8 mouse cellular contexts compared by ENCODE assay signal in the genomic region with DNA sequence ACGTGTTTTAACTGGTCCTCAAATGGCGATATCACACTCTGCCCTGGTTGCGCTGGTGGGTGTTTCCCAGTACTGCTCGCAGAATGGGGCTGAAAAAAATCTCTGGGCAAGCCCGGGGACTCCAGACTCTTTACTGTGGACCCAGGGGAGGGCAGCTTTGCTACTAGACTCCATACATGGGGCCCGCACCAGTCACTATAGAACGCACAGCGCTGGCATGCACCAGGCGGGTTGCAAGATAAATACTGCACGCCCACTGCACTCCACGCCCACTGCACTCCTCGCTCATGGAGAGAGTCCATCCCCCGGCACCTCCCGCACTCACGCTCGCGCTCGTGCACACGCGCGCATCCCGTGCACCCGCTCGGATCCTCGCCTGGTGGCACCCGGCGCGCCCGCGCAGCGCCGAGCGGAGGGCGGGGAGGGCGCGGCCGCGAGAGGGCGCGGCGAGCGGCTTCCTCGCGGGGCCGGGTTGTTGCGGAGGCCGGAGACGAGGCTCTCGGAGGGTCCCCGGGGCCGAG. TPM values are rescaled to one million over a fixed set of nuclear protein-coding genes. Genes with fewer than 3 reads are reported as not detected.
A peak's percentile ranks its signal among the peaks of the same experiment; 100 is the strongest.
DNase-seq lines count a peak whose midpoint lies in the region; ATAC-seq lines count a peak whose summit lies in the region.

Fam124a (plus strand) TSS at position 429 of the 521 bp plus-strand sequence.

- intact Hi-C loops in gastrocnemius, postnatal 36 days (cut with DNase I): loop anchor here (5.0 kb wide), 2 partner anchors 63 to 422 kb away; no protein-coding TSS in a partner anchor

- peak; percentile 65 for ATAC-seq in inflammation-experienced regulatory T-cells, adult 6 months
- ATAC-seq in megakaryocyte, adult 5-6 weeks (ENCODE audit: poor library complexity, severe bottlenecking): peak; percentile 35

- DNase-seq in adrenal gland, postnatal 14 days: peak; percentile 85
- peak; percentile 80 for DNase-seq in embryo, embryonic 10.5 days (ENCODE audit: low spot score)
- DNase-seq in gastrocnemius, postnatal 36 days: peak; percentile 44 to 50
- peak; percentile 30 to 74 for DNase-seq in left cerebral cortex, adult 9 months (ENCODE audit: low spot score in 2 of 2)
- peak; percentile 91 to 92 for DNase-seq in right cerebral cortex, postnatal 10 days (ENCODE audit: low spot score in 2 of 2)
- peak; percentile 69 to 74 for DNase-seq in urinary bladder, postnatal 4 days (ENCODE audit: low spot score in 2 of 2)

RNA-seq across cellular contexts. Expression of gene Fam124a, which starts in this region (rescaled TPM):
- 2.5 and 3.9 TPM in 2 replicates for total RNA-seq in adrenal gland, postnatal 14 days (2021)
- 1 to 10 TPM; 1.4 to 2.5 TPM for total RNA-seq in gastrocnemius, postnatal 36 days (2021)
- not detected for polyA plus RNA-seq in inflammation-experienced regulatory T-cells, adult 6 months (2017; shearing (Covaris generic))
- not detected in 2 replicates for total RNA-seq in megakaryocyte, adult 5-6 weeks (2015)
- total RNA-seq in megakaryocyte, adult 5-6 weeks (2017): not detected in 2 replicates

Comparison
In these comparisons a context has a peak if more than half of its experiments do, and no peak if none do; other contexts are left out.
1. Peak in every context shown above with its lines: DNase-seq and ATAC-seq.
2. Peak in ATAC-seq in inflammation-experienced regulatory T-cells, adult 6 months; RNA of the gene not detected or under 1 TPM.
3. Peak in ATAC-seq in megakaryocyte, adult 5-6 weeks; RNA of the gene not detected or under 1 TPM.